Mouse (Mus musculus) cerebellum, adult 2 months (tissue): ENCODE results near the gene Crtc2.
"Not testable (repeated sequence)": the region's sequence is repeated elsewhere in the genome, so short reads cannot be mapped to it uniquely, and the experiment has no call there.

ENCODE experiments used
- CTCF ChIP-seq: fragments of 200-500 bp; IDR thresholded peaks from 2 replicates; pipeline ENCODE4 v1.5.1; 2011; ENCODE audit warnings: low read depth, mild to moderate bottlenecking, control low read depth, low read length, moderate library complexity, borderline replicate concordance; ENCODE audit not compliant: insufficient read depth
- POLR2A ChIP-seq: fragments of 200-500 bp; IDR thresholded peaks from 2 replicates; pipeline ENCODE4 v1.6.1; 2011; ENCODE audit warnings: low read length, control low read depth, borderline replicate concordance; ENCODE audit not compliant: insufficient read depth

DNA sequence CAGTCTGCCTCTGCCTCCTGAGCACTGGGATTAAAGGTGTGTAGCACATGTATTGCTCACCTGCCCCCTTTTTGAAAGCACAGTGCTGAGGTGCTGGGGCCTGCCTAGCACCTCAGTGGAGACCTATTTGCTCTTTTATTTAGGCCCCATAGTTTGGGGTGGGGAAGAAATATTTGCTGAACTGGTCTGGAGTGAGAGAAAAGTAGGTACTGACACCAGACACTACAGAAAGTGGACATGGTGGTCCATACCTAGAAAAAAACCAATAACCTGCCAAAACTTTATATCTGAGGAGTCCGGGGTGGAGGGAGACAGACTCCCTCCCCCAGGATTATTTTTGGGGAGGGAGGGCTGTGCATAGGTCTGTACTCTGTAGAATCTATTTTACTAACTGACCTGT, 789 bp upstream of the Crtc2 start:
- not testable (repeated sequence) for TF ChIP-seq CTCF, POLR2A
